Mouse (Mus musculus): ENCODE measurements at regions not wholly inside any gene's neighbourhood (a gene's known extent, or its start where the extent isn't known, plus 50 kb on each side); places are given as distances from the start of the nearest gene placed in this dataset.
A peak's percentile ranks its signal among the peaks of the same experiment; 100 is the strongest.

DNA sequence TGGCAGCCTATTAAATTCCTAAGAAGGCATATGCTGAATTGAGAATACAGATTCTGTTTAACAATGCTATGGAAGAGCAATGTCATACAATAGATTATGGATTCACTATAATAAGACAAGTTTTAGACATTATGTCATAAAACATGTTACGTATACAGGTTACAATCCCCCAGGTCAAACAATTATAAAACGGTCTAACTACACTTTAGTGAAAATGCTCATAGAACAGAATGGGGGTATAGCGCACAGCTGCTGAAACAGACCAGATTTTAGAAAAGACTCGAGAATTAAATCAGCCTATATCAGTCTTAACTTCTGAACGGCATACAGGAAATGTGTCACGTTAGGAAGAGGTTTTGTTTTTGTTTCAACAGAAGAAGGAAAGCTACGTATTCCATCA is 660.5 kb upstream of the Sel1l start:
- no peak for DNase-seq (ENCODE audit: low spot score in 2 of 2)

DNA sequence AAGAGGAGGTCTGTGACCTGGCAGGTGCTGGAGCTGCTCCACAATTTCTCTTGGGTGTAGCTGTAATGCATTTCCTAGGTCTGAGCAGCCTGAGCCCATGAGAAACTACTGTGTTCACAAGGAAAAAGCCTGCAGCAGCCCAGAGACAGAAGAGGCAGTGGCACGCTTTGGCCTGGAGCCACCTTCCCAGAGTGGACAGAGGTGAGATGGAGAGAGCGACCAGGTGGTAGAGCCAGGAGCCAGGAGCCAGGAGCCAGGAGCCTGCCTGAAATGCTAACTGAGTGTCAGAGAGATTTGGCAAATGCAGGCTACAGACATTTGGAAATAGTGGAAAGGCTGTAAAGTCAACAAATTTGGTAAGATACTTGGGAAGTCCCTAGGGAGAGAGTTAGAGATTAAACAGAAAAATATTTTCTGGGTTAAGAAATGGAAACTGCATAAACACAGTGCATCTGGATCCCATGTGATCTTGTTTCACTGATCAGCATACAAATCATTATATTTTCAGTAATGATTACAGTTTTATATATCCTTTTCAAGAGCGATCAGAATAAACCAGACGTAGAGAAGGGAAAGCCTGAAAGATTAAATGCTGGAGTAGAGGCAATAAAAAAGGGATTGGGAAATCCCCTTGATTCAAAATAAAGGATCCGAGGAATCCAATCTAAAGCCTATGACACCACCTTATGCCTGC is 660.0 kb upstream of the Sel1l start:
- DNase-seq (ENCODE audit: low spot score in 2 of 2): no peak

GRCm38 (mm10) chr12:92483984-92484383 is 635.0 kb upstream of the Sel1l start:
- no peak for DNase-seq (ENCODE audit: low spot score in 2 of 2)

GRCm38 (mm10) chr12:92474293-92475062 is 625.5 kb upstream of the Sel1l start:
- DNase-seq (ENCODE audit: low spot score in 2 of 2): no peak

DNA sequence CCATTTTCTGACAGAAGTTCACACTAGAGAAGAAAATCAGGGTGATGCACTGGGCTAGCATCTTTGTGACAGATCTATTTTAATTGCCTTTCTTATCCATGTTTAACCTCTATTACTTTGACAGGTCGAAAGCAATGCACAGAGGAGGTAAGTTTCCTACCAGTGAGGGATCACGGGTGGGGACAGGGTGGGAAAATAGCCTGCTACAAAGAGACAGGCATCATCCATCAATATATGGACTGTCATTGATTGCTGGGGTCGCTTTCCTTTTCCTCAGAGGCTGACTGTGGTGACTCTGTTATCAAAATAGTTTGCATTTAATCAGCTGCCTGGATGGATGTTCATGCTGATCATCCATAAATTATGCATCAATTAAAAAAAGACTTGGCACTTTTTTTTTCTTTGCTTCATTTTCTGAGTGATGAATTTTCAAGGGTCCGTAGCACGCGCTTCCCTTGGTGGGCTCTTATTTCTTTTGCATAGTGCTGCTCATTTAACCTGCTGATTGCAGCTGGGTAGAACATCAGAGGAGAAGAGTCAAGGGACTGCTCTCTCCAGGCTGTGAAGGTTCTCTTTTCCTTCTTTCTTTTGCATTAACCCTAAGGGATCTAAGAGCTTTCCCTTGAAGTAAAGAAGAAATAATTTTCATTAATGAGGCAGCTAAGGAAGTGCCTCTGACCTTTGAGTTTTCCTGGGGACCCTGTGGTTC is 602.3 kb upstream of the Sel1l start:
- no peak for DNase-seq (ENCODE audit: low spot score in 2 of 2)

GRCm38 (mm10) chr12:92418458-92418857 is 569.5 kb upstream of the Sel1l start:
- no peak for DNase-seq (ENCODE audit: low spot score in 2 of 2)

GRCm38 (mm10) chr12:92405506-92405905 is 556.5 kb upstream of the Sel1l start:
- DNase-seq (ENCODE audit: low spot score in 2 of 2): no peak

DNA sequence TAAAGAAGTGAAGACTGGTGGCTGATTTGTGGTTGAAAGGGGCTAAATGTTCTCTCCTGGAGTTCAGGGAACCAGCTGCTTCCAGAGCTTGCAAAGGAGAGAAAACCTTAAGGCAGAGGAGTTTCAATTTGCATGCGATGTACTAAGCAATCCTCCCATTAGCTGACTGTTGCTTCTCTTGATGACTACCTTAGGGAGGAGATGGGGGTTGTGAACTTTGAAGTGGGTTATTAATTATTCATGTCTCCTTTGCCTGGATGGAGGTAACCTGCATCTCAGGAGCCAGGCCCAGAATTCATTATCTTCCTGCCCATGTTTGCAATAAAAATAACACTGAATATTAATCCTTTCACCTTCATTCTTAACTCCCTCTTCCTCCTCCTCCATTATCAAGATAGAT is 552.0 kb upstream of the Sel1l start:
- DNase-seq (ENCODE audit: low spot score in 2 of 2): no peak

DNA sequence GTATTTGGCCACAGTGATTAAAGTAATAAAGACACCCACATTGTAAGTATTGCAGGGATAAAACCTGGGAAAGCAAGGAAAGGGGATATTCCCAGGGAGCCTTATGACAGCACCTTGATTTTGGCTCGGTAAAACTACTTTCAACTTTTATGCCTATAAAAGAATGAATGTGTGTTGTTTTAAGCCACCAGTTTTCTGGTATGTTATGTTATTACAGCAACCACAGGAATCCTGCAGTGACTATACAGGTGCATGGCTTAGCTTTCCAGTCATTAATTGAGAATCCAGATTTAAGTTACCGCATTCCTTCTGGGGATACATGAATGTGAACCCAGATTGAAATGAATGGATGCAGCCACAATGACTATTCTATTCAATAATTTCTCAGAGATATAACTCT is 537.2 kb upstream of the Sel1l start:
- DNase-seq (ENCODE audit: low spot score in 2 of 2): no peak

DNA sequence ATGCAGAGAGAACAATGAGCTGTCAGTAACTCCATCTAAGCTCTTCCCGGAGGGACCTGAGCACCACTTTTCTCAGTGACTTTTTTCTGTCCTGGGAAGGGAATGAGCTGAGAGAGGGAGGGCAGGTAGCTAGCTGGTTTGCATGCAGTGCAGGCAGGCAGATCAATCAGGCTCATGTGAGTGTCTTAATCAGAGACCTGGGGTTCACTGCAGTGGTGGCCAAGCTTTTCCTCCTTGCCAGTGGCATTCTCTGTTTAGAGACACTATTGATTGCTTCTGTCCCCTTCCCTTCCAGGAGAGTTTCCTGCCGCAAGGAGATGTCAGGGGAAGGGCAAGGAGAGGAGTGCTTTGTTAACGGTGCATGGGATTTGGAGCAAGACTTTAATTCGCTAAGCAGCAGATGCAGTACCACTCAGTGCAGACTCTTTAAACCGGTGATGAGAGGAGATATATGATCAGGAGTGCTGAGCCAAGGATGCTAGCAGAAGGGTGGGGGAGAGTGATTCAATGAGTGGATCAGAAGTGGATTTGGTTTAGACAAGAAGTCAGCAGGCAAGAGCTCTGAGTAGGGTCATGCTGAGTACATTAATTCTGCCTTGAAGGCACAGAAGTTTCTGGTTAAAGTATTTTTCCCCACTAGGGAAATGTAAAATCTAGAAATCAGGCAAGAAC is 535.4 kb upstream of the Sel1l start:
- DNase-seq (ENCODE audit: low spot score in 2 of 2): no peak

- no peak for DNase-seq (ENCODE audit: low spot score in 2 of 2)
These were observed 530.2 kb upstream of the Sel1l start for GRCm38 (mm10) chr12:92379130-92379529.

GRCm38 (mm10) chr12:92365926-92366325 is 517.0 kb upstream of the Sel1l start:
- no peak for DNase-seq (ENCODE audit: low spot score in 2 of 2)

- DNase-seq (ENCODE audit: low spot score in 2 of 2): no peak
These were observed 504.7 kb upstream of the Sel1l start for GRCm38 (mm10) chr12:92353386-92354257.

GRCm38 (mm10) chr12:92318241-92318640 is 469.3 kb upstream of the Sel1l start:
- no peak for DNase-seq (ENCODE audit: low spot score in 2 of 2)

- no peak for DNase-seq (ENCODE audit: low spot score in 2 of 2)
These were observed 468.7 kb upstream of the Sel1l start for GRCm38 (mm10) chr12:92317609-92318008.

DNA sequence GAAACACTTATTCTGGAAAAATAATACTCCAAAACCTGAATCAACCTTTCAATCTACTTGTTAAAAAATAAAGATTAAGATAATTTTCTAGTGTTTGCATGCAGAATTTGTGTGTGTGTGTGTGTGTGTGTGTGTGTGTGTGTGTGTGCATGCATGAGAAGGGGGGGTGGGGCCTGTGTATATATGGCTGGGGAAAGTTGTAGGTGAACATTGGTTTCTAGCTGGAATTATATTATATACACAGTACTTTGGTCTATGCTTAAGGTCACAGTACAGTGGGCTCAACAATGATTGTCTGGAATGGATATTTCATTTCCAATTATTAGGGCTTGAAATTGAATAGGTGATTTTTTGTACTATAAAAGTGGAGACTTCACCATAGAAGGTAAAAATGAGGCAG is 467.3 kb upstream of the Sel1l start:
- DNase-seq (ENCODE audit: low spot score in 2 of 2): no peak

GRCm38 (mm10) chr12:92315820-92316219 is 466.9 kb upstream of the Sel1l start:
- no peak for DNase-seq (ENCODE audit: low spot score in 2 of 2)

DNA sequence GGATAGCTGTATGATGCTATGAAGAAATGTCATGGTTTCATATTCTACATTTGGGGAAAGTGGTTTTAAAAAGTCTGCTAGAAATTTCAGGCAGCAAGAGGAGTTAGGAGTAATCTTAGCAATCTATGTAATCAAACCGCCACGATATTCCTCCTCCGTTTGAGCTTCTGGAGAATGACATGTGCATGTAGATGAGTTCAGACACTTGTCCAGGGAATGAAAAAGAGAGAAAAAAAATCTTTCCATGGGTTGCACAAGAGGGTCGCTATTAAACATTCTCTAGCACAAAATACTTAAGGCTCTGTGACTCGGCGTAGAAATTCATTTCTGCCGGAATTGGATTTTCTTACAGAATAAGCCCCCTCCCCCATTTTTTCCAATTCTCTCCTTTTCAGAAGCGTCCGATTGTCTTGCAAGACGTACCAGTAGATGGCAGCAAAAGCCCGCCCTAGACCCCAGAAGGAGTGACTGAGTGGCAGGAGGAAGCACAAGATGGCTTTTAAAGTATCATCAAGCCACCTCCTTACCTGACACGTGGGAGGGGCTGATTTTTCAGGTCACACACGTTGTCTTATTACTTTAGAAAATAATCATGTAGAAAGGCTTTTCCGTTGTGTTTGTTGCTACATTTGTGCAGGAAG is 454.1 kb upstream of the Sel1l start:
- peak; percentile 4 to 8 for DNase-seq (ENCODE audit: low spot score in 2 of 2)

DNA sequence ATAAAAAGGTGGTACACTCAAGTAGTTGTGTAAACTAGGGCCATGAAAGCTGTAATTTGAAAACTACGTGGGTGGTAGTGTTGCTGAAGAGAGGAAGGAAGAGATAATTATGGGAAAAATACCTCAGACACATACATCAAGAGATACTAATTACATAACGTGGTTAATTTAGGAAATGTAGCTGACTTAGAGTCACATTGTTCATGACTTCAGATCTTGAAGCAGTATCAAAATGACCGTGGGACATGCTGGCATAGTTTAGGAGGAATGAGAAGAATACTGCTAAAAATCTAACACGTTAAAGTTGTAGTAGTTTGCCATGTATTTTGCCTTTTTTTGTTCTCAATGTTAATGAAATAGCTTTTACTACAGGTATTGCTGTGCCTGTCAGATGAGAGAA is 445.9 kb upstream of the Sel1l start:
- no peak for DNase-seq (ENCODE audit: low spot score in 2 of 2)

- DNase-seq (ENCODE audit: low spot score in 2 of 2): no peak
These were observed 444.4 kb upstream of the Sel1l start for GRCm38 (mm10) chr12:92293341-92293720.

All from spleen, postnatal 36 days (tissue).